Mouse (Mus musculus) urinary bladder, adult 18-20 months (tissue): ENCODE measurements around the gene Polr3f.

Source experiments
- DNase-seq, 2 experiments: peaks; one replicate each; pipeline ENCODE4 v3.0.0; 2022; ENCODE audit warnings: low spot score in 2 of 2, mixed read lengths in 2 of 2

The Polr3f gene

GRCm38 (mm10) chr2:144526981-144527820 lies at the start of gene Polr3f, which contains the start of gene Dzank1:
TSS of gene Polr3f (plus strand) at chr2:144527718.
TSS of gene Dzank1 (minus strand) at chr2:144527414.
- DNase-seq: peak; percentile 95 to 97

- no peak for DNase-seq
These were observed 48.1 kb upstream of the Polr3f start for GRCm38 (mm10) chr2:144479421-144479820.

- DNase-seq: no peak
These were observed 43.4 kb upstream of the Polr3f start for GRCm38 (mm10) chr2:144484084-144484483.

- no peak for DNase-seq
These were observed 42.1 kb upstream of the Polr3f start for GRCm38 (mm10) chr2:144485439-144485838.

- DNase-seq: no peak
These were observed 40.0 kb upstream of the Polr3f start for GRCm38 (mm10) chr2:144487476-144487875.

- DNase-seq: no peak
These were observed 38.2 kb upstream of the Polr3f start for GRCm38 (mm10) chr2:144489342-144489741.

GRCm38 (mm10) chr2:144502134-144502533 lies 25.4 kb upstream of the Polr3f start:
- DNase-seq: no peak

- no peak for DNase-seq
These were observed 12.9 kb upstream of the Polr3f start for GRCm38 (mm10) chr2:144514619-144515018.

GRCm38 (mm10) chr2:144519772-144520171 lies 7.7 kb upstream of the Polr3f start:
- DNase-seq: no peak

GRCm38 (mm10) chr2:144525856-144526255 lies 1.7 kb upstream of the Polr3f start:
- no peak for DNase-seq

GRCm38 (mm10) chr2:144527821-144528174 lies 280 bp downstream of the Polr3f start:
- DNase-seq: no peak

- DNase-seq: no peak
These were observed 9.6 kb downstream of the Polr3f start for GRCm38 (mm10) chr2:144537123-144537522.

GRCm38 (mm10) chr2:144541246-144541645 lies 13.7 kb downstream of the Polr3f start:
- no peak for DNase-seq

GRCm38 (mm10) chr2:144543670-144544069 lies 16.2 kb downstream of the Polr3f start:
- no peak for DNase-seq

- DNase-seq: no peak
These were observed 17.1 kb downstream of the Polr3f start for GRCm38 (mm10) chr2:144544630-144545029.

- DNase-seq: no peak
These were observed 17.5 kb downstream of the Polr3f start for GRCm38 (mm10) chr2:144545061-144545460.

GRCm38 (mm10) chr2:144545481-144545880 lies 18.0 kb downstream of the Polr3f start:
- no peak for DNase-seq

GRCm38 (mm10) chr2:144547559-144547958 lies 20.0 kb downstream of the Polr3f start:
- DNase-seq: no peak

GRCm38 (mm10) chr2:144550529-144550928 lies 23.0 kb downstream of the Polr3f start, which contains the start of gene Rbbp9:
TSS of gene Rbbp9 (minus strand) at chr2:144550869.
- DNase-seq: peak; percentile 16 to 66

GRCm38 (mm10) chr2:144553905-144554304 lies 26.4 kb downstream of the Polr3f start:
- no peak for DNase-seq

- DNase-seq: no peak
These were observed 27.8 kb downstream of the Polr3f start for GRCm38 (mm10) chr2:144555286-144555819.

- DNase-seq: peak; percentile 94 to 96
These were observed 28.5 kb downstream of the Polr3f start, which contains the start of gene Sec23b for GRCm38 (mm10) chr2:144555820-144556552. TSS of gene Sec23b (plus strand) at chr2:144556229.
